Mouse (Mus musculus) liver, embryonic 14.5 days (tissue): ENCODE measurements around the gene Fam49a.

Experiments used
- CTCF ChIP-seq: IDR thresholded peaks from 2 replicates; pipeline ENCODE4 v1.5.1; 2016; ENCODE audit warnings: antibody characterized with exemption, low read depth, control low read depth
- EP300 ChIP-seq: IDR thresholded peaks from 2 replicates; pipeline ENCODE4 v1.6.1; 2016; ENCODE audit warnings: antibody characterized with exemption, low read depth

- TF ChIP-seq CTCF = no peak
- TF ChIP-seq EP300 = no peak
Measured at GRCm38 (mm10) chr12:12315011-12315410, 53.1 kb downstream of the Fam49a start.
